Mouse (Mus musculus) heart, postnatal 0 days (tissue): ENCODE data around the gene Fermt2. TPM values are rescaled to one million over a fixed set of nuclear protein-coding genes. Genes with fewer than 3 reads are reported as not detected.
A peak's percentile ranks its signal among the peaks of the same experiment; 100 is the strongest.

Experiments used
- ATAC-seq: fragments of 200-750 bp; cut with Nextera tagmentation; 2 replicates; pipeline ENCODE4 v1.8.0; 2017; ENCODE audit warnings: low read depth, moderate number of reproducible peaks, moderate library complexity; ENCODE audit not compliant: insufficient read depth
- DNase-seq: peaks from one replicate; pipeline ENCODE4 v3.0.0-alpha.2; 2016; ENCODE audit warnings: low spot score
- H3K27ac ChIP-seq: fragments of 300-500 bp; sonication (generic); 2 replicates; pipeline ENCODE4 v1.5.1; 2014; ENCODE audit warnings: low read depth, mild to moderate bottlenecking
- H3K27me3 ChIP-seq: fragments of 300-500 bp; sonication (generic); 2 replicates; pipeline ENCODE4 v1.6.1; 2014; ENCODE audit warnings: low read length, mixed read lengths; ENCODE audit not compliant: control insufficient read depth, insufficient read depth
- H3K36me3 ChIP-seq: fragments of 300-500 bp; sonication (generic); replicated peaks from 2 replicates; pipeline ENCODE4 v1.6.1; 2014; ENCODE audit warnings: low read length, mixed read lengths; ENCODE audit not compliant: control insufficient read depth, insufficient read depth
- H3K4me1 ChIP-seq: fragments of 300-500 bp; sonication (generic); 2 replicates; pipeline ENCODE4 v1.6.1; 2014; ENCODE audit warnings: antibody characterized with exemption; ENCODE audit not compliant: control insufficient read depth, insufficient read depth
- H3K4me2 ChIP-seq: fragments of 300-500 bp; sonication (generic); 2 replicates; pipeline ENCODE4 v1.6.1; 2014; ENCODE audit warnings: low read depth, mild to moderate bottlenecking, low read length, moderate library complexity
- H3K4me3 ChIP-seq: fragments of 300-500 bp; sonication (generic); 2 replicates; pipeline ENCODE4 v1.5.1; 2014; ENCODE audit warnings: low read depth, low read length
- H3K9ac ChIP-seq: fragments of 300-500 bp; sonication (generic); replicated peaks from 2 replicates; pipeline ENCODE4 v1.6.1; 2014; ENCODE audit warnings: low read depth, low read length, mixed read lengths
- H3K9me3 ChIP-seq: fragments of 300-500 bp; sonication (generic); replicated peaks from 2 replicates; pipeline ENCODE4 v1.6.1; 2016; ENCODE audit warnings: low read length; ENCODE audit not compliant: control insufficient read depth
- CTCF ChIP-seq: IDR thresholded peaks from 2 replicates; pipeline ENCODE4 v1.5.1; 2016; ENCODE audit warnings: antibody characterized with exemption, control low read depth, low read depth
- EP300 ChIP-seq: IDR thresholded peaks from 2 replicates; pipeline ENCODE4 v1.6.1; 2016; ENCODE audit warnings: antibody characterized with exemption, low read depth
- WGBS: fragments of 180-500 bp; shearing (Covaris S2); extraction: QIAGEN DNeasy Blood & Tissue Kit; methylation state at CpG from one replicate; pipeline ENCODE4 v1.1.7; 2014; 5-methylcytosine and 5-hydroxymethylcytosine counted together
- polyA plus RNA-seq: library from polyadenylated mRNA; unstranded; fragments of >200 nt; fragmentation: Nextera tagmentation; extraction: Ambion mirVana; gene quantifications from 2 replicates; pipeline ENCODE4 v1.2.1, GENCODE M21; 2015
- total RNA-seq: library from RNA; depleted of rRNA; stranded (reverse); fragments of >200 nt; gene quantifications from 2 replicates; pipeline ENCODE4 v1.2.3, GENCODE M21; 2014; ENCODE audit warnings: low replicate concordance

The Fermt2 gene
- total and polyA plus RNA-seq, 2 experiments from 2014 or later = 119 to 221 TPM

DNA sequence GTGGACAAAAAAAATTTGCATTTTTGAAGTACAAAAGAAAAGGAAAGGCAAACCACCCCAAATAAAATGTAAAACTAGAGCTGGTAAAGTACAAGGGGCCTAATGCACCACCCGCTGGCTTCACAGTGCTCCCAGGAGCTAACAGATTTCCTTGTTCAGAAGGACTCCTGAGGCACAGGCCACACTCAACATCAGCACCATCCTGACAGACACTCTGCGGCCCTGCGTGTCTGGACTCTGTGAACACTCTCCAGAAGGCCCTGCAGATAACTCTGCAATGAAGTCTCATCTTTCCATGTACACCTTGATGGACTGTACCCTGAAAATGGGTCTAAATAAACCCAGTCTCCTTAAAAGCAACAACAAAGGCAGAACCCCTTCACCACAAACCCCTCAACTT is 22.5 kb downstream of the Fermt2 start:
- Histone ChIP-seq H3K9ac (no peak overlapping the region), H3K36me3 (peaks cover 35% of the 10 kb centered on the region), H3K9me3 (no peaks in the 10 kb centered on the region), H3K27me3 (no peaks in the 10 kb centered on the region), H3K4me2 (peak overlapping the region; percentile 17; the same call in 1 of the 2 replicates), H3K4me3 (no peak overlapping the region), H3K4me1 (peaks cover 69% of the 10 kb centered on the region), H3K27ac (peak overlapping the region; percentile 74)
- DNase-seq = no peak
- ATAC-seq = no peak
- TF ChIP-seq CTCF (no peak), EP300 (no peak)
- WGBS = 41% methylated on average over 3 of the region's 3 CpGs

DNA sequence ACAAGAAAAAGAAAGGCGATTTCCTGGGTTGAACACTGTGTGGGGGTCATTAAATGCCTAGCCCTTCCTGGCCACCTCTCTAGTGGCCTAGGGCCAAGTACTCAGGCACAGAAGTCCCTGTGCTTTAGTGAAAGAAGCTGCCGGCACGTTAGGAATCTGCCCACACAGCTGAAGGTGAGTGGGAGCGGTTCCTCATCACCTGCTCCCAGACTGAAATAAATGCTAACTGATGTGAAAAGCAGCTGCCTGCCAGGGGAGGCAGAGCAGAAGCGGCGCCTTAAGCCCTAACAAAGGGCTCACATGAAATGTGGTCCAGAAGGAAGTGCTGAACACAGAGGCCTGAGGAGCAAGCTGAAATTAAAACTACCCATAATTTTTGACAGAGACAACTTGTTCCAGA is 22.9 kb downstream of the Fermt2 start:
- peak overlapping the region; percentile 17 for H3K4me2 ChIP-seq
- DNase-seq (peak; percentile 34), ATAC-seq (peak; percentile 64)
- H3K4me1 ChIP-seq = peaks cover 65% of the 10 kb centered on the region
- H3K27me3 ChIP-seq = no peaks in the 10 kb centered on the region
- no peak overlapping the region for H3K4me3 ChIP-seq
- H3K27ac ChIP-seq = peak overlapping the region; percentile 74
- H3K36me3 ChIP-seq = peaks cover 34% of the 10 kb centered on the region
- WGBS = 15% methylated on average over 6 of the region's 6 CpGs
- TF ChIP-seq EP300 (no peak), CTCF (no peak)
- H3K9ac ChIP-seq = no peak overlapping the region
- H3K9me3 ChIP-seq = no peaks in the 10 kb centered on the region

DNA sequence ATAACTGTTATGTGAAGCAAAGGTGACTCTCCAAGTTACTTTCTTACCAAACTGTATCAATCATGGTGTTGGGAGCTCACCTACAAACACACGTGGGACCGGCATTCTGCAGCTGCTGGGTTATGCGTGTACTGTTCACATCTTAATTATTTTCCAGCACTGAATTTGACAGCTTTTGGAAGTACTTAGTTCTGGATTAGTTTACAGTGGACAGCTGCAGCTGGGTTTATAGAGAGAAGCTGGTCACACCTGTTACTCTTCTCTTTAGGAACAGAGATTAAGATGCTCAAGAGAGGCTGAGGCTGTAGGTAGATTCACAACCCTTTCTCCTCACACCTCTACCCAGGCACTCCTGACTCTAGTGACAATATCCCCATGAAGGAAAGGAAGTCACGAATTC is 23.8 kb downstream of the Fermt2 start:
- Histone ChIP-seq H3K36me3 (peaks cover 34% of the 10 kb centered on the region), H3K27ac (peak overlapping the region; percentile 74), H3K4me1 (peaks cover 56% of the 10 kb centered on the region), H3K4me2 (no peak overlapping the region), H3K4me3 (no peak overlapping the region), H3K27me3 (no peaks in the 10 kb centered on the region), H3K9ac (no peak overlapping the region), H3K9me3 (no peaks in the 10 kb centered on the region)
- ATAC-seq (no peak), DNase-seq (no peak)
- WGBS = 85% methylated on average over 4 of the region's 4 CpGs
- no peak for TF ChIP-seq EP300
- no peak for TF ChIP-seq CTCF

DNA sequence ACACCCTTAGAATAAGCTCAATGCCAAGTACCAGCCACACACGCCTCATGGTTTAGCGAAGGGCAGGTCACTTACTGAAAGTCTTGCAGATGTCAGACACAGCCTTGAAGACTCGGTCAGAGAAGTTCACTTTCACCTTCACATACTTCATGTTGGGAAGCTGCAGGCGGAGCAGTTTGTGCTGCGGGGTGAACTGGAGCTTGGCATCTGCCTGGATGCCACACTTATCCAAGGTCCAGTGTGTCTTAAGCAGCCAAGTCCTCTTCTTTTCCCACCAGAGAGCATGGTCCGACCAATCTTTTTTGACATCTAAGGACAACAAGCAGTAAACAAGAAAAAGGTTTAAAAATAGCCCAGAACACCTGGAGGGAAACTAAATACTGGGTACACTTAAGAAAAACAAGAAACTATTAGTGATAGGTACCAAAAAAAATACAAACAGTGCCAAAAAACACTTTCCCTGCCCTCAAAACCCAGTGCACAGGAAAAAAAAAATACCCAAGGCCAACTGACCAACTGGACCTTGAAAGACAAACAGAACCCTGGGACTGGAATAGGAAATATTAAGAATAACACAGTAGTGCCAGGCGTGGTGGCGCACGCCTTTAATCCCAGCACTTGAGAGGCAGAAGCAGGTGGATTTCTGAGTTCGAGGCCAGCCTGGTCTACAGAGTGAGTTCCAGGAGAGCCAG is 25.4 kb downstream of the Fermt2 start:
- Histone ChIP-seq H3K27ac (peak overlapping the region; percentile 53; the same call in 1 of the 2 replicates), H3K27me3 (no peaks in the 10 kb centered on the region), H3K4me3 (no peak overlapping the region), H3K9me3 (no peaks in the 10 kb centered on the region), H3K4me1 (peaks cover 52% of the 10 kb centered on the region), H3K4me2 (no peak overlapping the region), H3K9ac (no peak overlapping the region), H3K36me3 (peaks cover 38% of the 10 kb centered on the region)
- ATAC-seq (no peak), DNase-seq (no peak)
- TF ChIP-seq EP300 (no peak), CTCF (no peak)
- WGBS = 83% methylated on average over 10 of the region's 10 CpGs

DNA sequence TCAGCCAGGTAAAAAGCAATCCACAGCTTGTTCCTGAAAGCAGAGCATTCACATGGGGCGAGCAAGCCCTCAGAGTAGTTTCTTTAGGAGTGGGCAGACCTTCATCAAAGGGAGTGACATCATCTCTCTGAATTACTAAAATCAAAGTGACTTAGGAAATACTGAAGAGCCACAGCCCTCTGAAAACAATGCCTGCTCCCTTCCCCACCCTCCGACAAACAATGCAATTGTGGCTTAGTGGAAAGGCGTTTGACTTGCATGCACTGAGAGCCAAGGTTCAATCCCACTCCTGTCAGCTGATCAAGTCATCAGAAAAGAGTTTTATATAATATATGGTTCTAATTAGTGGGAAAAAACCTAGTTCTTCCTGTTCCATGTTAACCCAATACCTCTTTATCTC is 26.0 kb downstream of the Fermt2 start:
- 64% methylated on average over 3 of the region's 3 CpGs for whole genome bisulfite sequencing
- H3K36me3 ChIP-seq = peaks cover 38% of the 10 kb centered on the region
- no peak; the same call in 1 of the 2 replicates for ATAC-seq
- H3K27me3 ChIP-seq = no peaks in the 10 kb centered on the region
- TF ChIP-seq EP300 (no peak), CTCF (no peak)
- H3K9ac ChIP-seq = no peak overlapping the region
- peaks cover 46% of the 10 kb centered on the region for H3K4me1 ChIP-seq
- no peak for DNase-seq
- no peak overlapping the region for H3K4me3 ChIP-seq
- H3K27ac ChIP-seq = peak overlapping the region; percentile 53; the same call in 1 of the 2 replicates
- no peak overlapping the region for H3K4me2 ChIP-seq
- no peaks in the 10 kb centered on the region for H3K9me3 ChIP-seq
